Mouse (Mus musculus): Measurements from ENCODE around the gene Olfr624. TPM values are rescaled to one million over a fixed set of nuclear protein-coding genes. Genes with fewer than 3 reads are reported as not detected.

Gene Olfr624
- 0.06 TPM for polyA plus RNA-seq (2014; fragmentation: Illumina TruSeq; extraction: RNeasy Lipid Tissue Mini Kit (QIAGEN cat#74804); ENCODE audit: low read depth, low replicate concordance)

GRCm38 (mm10) chr7:103671091-103671490, at the start of gene Olfr624:
Olfr624 (minus strand) TSS chr7:103671191.

GRCm38 (mm10) chr7:103714371-103714770, 43.4 kb upstream of the Olfr624 start, which contains the start of gene Olfr243:
Olfr243 (plus strand) TSS chr7:103714671.

GRCm38 (mm10) chr7:103682420-103682819, 11.4 kb upstream of the Olfr624 start, which contains the start of gene Olfr625-ps1:
Olfr625-ps1 (plus strand) TSS chr7:103682720.

GRCm38 (mm10) chr7:103663598-103663997, 7.4 kb downstream of the Olfr624 start, which contains the start of gene Olfr623:
Olfr623 (minus strand) TSS chr7:103663698.

GRCm38 (mm10) chr7:103642602-103643001, 28.4 kb downstream of the Olfr624 start, which contains the start of gene Olfr622:
Olfr622 (minus strand) TSS chr7:103642702.

Other genes starting within 250 kb of the Olfr624 start
- gene Olfr605, start 225.8 kb downstream of the Olfr624 start, polyA plus RNA-seq (2014; fragmentation: Illumina TruSeq; extraction: RNeasy Lipid Tissue Mini Kit (QIAGEN cat#74804); ENCODE audit: low read depth, low replicate concordance), result not detected
- gene Olfr606, start 222.1 kb downstream of the Olfr624 start, polyA plus RNA-seq (2014; fragmentation: Illumina TruSeq; extraction: RNeasy Lipid Tissue Mini Kit (QIAGEN cat#74804); ENCODE audit: low read depth, low replicate concordance), result not detected
- gene Olfr607, start 207.0 kb downstream of the Olfr624 start, polyA plus RNA-seq (2014; fragmentation: Illumina TruSeq; extraction: RNeasy Lipid Tissue Mini Kit (QIAGEN cat#74804); ENCODE audit: low read depth, low replicate concordance), result not detected
- gene Olfr608, start 201.3 kb downstream of the Olfr624 start, polyA plus RNA-seq (2014; fragmentation: Illumina TruSeq; extraction: RNeasy Lipid Tissue Mini Kit (QIAGEN cat#74804); ENCODE audit: low read depth, low replicate concordance), result not detected
- gene Olfr609, start 173.1 kb downstream of the Olfr624 start, polyA plus RNA-seq (2014; fragmentation: Illumina TruSeq; extraction: RNeasy Lipid Tissue Mini Kit (QIAGEN cat#74804); ENCODE audit: low read depth, low replicate concordance), result not detected
- not detected for gene Olfr610, start 159.1 kb downstream of the Olfr624 start, polyA plus RNA-seq (2014; fragmentation: Illumina TruSeq; extraction: RNeasy Lipid Tissue Mini Kit (QIAGEN cat#74804); ENCODE audit: low read depth, low replicate concordance)
- not detected for gene Olfr611, start 150.3 kb downstream of the Olfr624 start, polyA plus RNA-seq (2014; fragmentation: Illumina TruSeq; extraction: RNeasy Lipid Tissue Mini Kit (QIAGEN cat#74804); ENCODE audit: low read depth, low replicate concordance)
- not detected for gene Olfr612, start 128.5 kb downstream of the Olfr624 start, polyA plus RNA-seq (2014; fragmentation: Illumina TruSeq; extraction: RNeasy Lipid Tissue Mini Kit (QIAGEN cat#74804); ENCODE audit: low read depth, low replicate concordance)
- not detected for gene Olfr613, start 123.1 kb downstream of the Olfr624 start, polyA plus RNA-seq (2014; fragmentation: Illumina TruSeq; extraction: RNeasy Lipid Tissue Mini Kit (QIAGEN cat#74804); ENCODE audit: low read depth, low replicate concordance)
- gene Olfr615, start 115.1 kb downstream of the Olfr624 start, polyA plus RNA-seq (2014; fragmentation: Illumina TruSeq; extraction: RNeasy Lipid Tissue Mini Kit (QIAGEN cat#74804); ENCODE audit: low read depth, low replicate concordance), result not detected
- gene Olfr616, start 102.0 kb downstream of the Olfr624 start, polyA plus RNA-seq (2014; fragmentation: Illumina TruSeq; extraction: RNeasy Lipid Tissue Mini Kit (QIAGEN cat#74804); ENCODE audit: low read depth, low replicate concordance), result 0.38 TPM
- not detected for gene Olfr617, start 98.1 kb downstream of the Olfr624 start, polyA plus RNA-seq (2014; fragmentation: Illumina TruSeq; extraction: RNeasy Lipid Tissue Mini Kit (QIAGEN cat#74804); ENCODE audit: low read depth, low replicate concordance)
- gene Olfr618, start 81.1 kb downstream of the Olfr624 start, polyA plus RNA-seq (2014; fragmentation: Illumina TruSeq; extraction: RNeasy Lipid Tissue Mini Kit (QIAGEN cat#74804); ENCODE audit: low read depth, low replicate concordance), result not detected
- gene Olfr619, start 70.6 kb downstream of the Olfr624 start, polyA plus RNA-seq (2014; fragmentation: Illumina TruSeq; extraction: RNeasy Lipid Tissue Mini Kit (QIAGEN cat#74804); ENCODE audit: low read depth, low replicate concordance), result not detected
- not detected for gene Olfr620, start 58.7 kb downstream of the Olfr624 start, polyA plus RNA-seq (2014; fragmentation: Illumina TruSeq; extraction: RNeasy Lipid Tissue Mini Kit (QIAGEN cat#74804); ENCODE audit: low read depth, low replicate concordance)
- gene Olfr622, start 28.5 kb downstream of the Olfr624 start, polyA plus RNA-seq (2014; fragmentation: Illumina TruSeq; extraction: RNeasy Lipid Tissue Mini Kit (QIAGEN cat#74804); ENCODE audit: low read depth, low replicate concordance), result not detected
- gene Olfr623, start 7.5 kb downstream of the Olfr624 start, polyA plus RNA-seq (2014; fragmentation: Illumina TruSeq; extraction: RNeasy Lipid Tissue Mini Kit (QIAGEN cat#74804); ENCODE audit: low read depth, low replicate concordance), result not detected
- gene Olfr625-ps1, start 11.5 kb upstream of the Olfr624 start, polyA plus RNA-seq (2014; fragmentation: Illumina TruSeq; extraction: RNeasy Lipid Tissue Mini Kit (QIAGEN cat#74804); ENCODE audit: low read depth, low replicate concordance), result not detected
- gene Olfr243, start 43.5 kb upstream of the Olfr624 start, polyA plus RNA-seq (2014; fragmentation: Illumina TruSeq; extraction: RNeasy Lipid Tissue Mini Kit (QIAGEN cat#74804); ENCODE audit: low read depth, low replicate concordance), result not detected
- not detected for gene Olfr628, start 59.2 kb upstream of the Olfr624 start, polyA plus RNA-seq (2014; fragmentation: Illumina TruSeq; extraction: RNeasy Lipid Tissue Mini Kit (QIAGEN cat#74804); ENCODE audit: low read depth, low replicate concordance)
- gene Olfr629, start 73.8 kb upstream of the Olfr624 start, polyA plus RNA-seq (2014; fragmentation: Illumina TruSeq; extraction: RNeasy Lipid Tissue Mini Kit (QIAGEN cat#74804); ENCODE audit: low read depth, low replicate concordance), result not detected
- gene Olfr630, start 86.1 kb upstream of the Olfr624 start, polyA plus RNA-seq (2014; fragmentation: Illumina TruSeq; extraction: RNeasy Lipid Tissue Mini Kit (QIAGEN cat#74804); ENCODE audit: low read depth, low replicate concordance), result not detected
- not detected for gene Olfr69, start 100.4 kb upstream of the Olfr624 start, polyA plus RNA-seq (2014; fragmentation: Illumina TruSeq; extraction: RNeasy Lipid Tissue Mini Kit (QIAGEN cat#74804); ENCODE audit: low read depth, low replicate concordance)
- not detected for gene Olfr68, start 108.5 kb upstream of the Olfr624 start, polyA plus RNA-seq (2014; fragmentation: Illumina TruSeq; extraction: RNeasy Lipid Tissue Mini Kit (QIAGEN cat#74804); ENCODE audit: low read depth, low replicate concordance)
- not detected for gene Olfr67, start 120.6 kb upstream of the Olfr624 start, polyA plus RNA-seq (2014; fragmentation: Illumina TruSeq; extraction: RNeasy Lipid Tissue Mini Kit (QIAGEN cat#74804); ENCODE audit: low read depth, low replicate concordance)
- 0.62 TPM for gene Hbb-bt, start 142.8 kb upstream of the Olfr624 start, polyA plus RNA-seq (2014; fragmentation: Illumina TruSeq; extraction: RNeasy Lipid Tissue Mini Kit (QIAGEN cat#74804); ENCODE audit: low read depth, low replicate concordance)
- 9.6 TPM for gene Hbb-bs, start 156.9 kb upstream of the Olfr624 start, polyA plus RNA-seq (2014; fragmentation: Illumina TruSeq; extraction: RNeasy Lipid Tissue Mini Kit (QIAGEN cat#74804); ENCODE audit: low read depth, low replicate concordance)
- not detected for gene Hbb-bh2, start 169.3 kb upstream of the Olfr624 start, polyA plus RNA-seq (2014; fragmentation: Illumina TruSeq; extraction: RNeasy Lipid Tissue Mini Kit (QIAGEN cat#74804); ENCODE audit: low read depth, low replicate concordance)
- gene Hbb-bh1, start 172.0 kb upstream of the Olfr624 start, polyA plus RNA-seq (2014; fragmentation: Illumina TruSeq; extraction: RNeasy Lipid Tissue Mini Kit (QIAGEN cat#74804); ENCODE audit: low read depth, low replicate concordance), result not detected
- gene Hbb-y, start 182.0 kb upstream of the Olfr624 start, polyA plus RNA-seq (2014; fragmentation: Illumina TruSeq; extraction: RNeasy Lipid Tissue Mini Kit (QIAGEN cat#74804); ENCODE audit: low read depth, low replicate concordance), result not detected
- gene Olfr66, start 215.1 kb upstream of the Olfr624 start, polyA plus RNA-seq (2014; fragmentation: Illumina TruSeq; extraction: RNeasy Lipid Tissue Mini Kit (QIAGEN cat#74804); ENCODE audit: low read depth, low replicate concordance), result not detected
- gene Olfr64, start 223.3 kb upstream of the Olfr624 start, polyA plus RNA-seq (2014; fragmentation: Illumina TruSeq; extraction: RNeasy Lipid Tissue Mini Kit (QIAGEN cat#74804); ENCODE audit: low read depth, low replicate concordance), result not detected
- not detected for gene Olfr65, start 232.3 kb upstream of the Olfr624 start, polyA plus RNA-seq (2014; fragmentation: Illumina TruSeq; extraction: RNeasy Lipid Tissue Mini Kit (QIAGEN cat#74804); ENCODE audit: low read depth, low replicate concordance)